ENCODE assay signal across 1 mouse cellular context in genomic region chr3:84298186-84298585, GRCm38 (mm10).
TF ChIP-seq lines count a peak whose summit lies in the region.

No protein-coding gene starts in this region.

TF ChIP-seq in myocyte, 11 proteins besides CTCF, POLR2A, EP300 and RAD21 (continued from another document):
- TF ChIP-seq REST (IDR thresholded peaks at IDR 0.05; ENCODE audit: insufficient read depth, insufficient read length) = no peak
- no peak for TF ChIP-seq TCF3 (IDR thresholded peaks at IDR 0.05; ENCODE audit: insufficient read length, low read depth)
